Mouse (Mus musculus) CH12.LX (cell line): ENCODE results near the gene Galk1.

ENCODE experiments used
- CTCF ChIP-seq, 2 experiments: IDR thresholded peaks in 1 of 2; conservative IDR thresholded peaks in 1 of 2; 2 replicates each; pipeline ENCODE4 v1.5.1; 2011 to 2012; ENCODE audit warnings: low read depth in 2 of 2, low read length in 2 of 2, improper control_type of control experiment in 1 of 2, inconsistent platforms in 1 of 2, mild to moderate bottlenecking in 1 of 2, moderate library complexity in 1 of 2
- GABPA ChIP-seq: IDR thresholded peaks from 2 replicates; pipeline ENCODE4 v1.6.1; 2012; ENCODE audit warnings: low read depth, low read length, improper control_type of control experiment, inconsistent platforms; ENCODE audit not compliant: insufficient replicate concordance
- HCFC1 ChIP-seq: IDR thresholded peaks from 2 replicates; pipeline ENCODE4 v1.6.1; 2012; ENCODE audit warnings: low read depth, mild to moderate bottlenecking, inconsistent platforms, low read length, improper control_type of control experiment
- POLR2A ChIP-seq: IDR thresholded peaks from 2 replicates; pipeline ENCODE4 v1.6.1; 2011; ENCODE audit warnings: low read depth, mild to moderate bottlenecking, improper control_type of control experiment, low read length
- ZNF384 ChIP-seq: IDR thresholded peaks from 2 replicates; pipeline ENCODE4 v1.6.1; 2012; ENCODE audit warnings: low read depth, low read length, improper control_type of control experiment, inconsistent platforms

GRCm38 (mm10) chr11:116030898-116031845 lies 18.7 kb upstream of the Galk1 start:
- TF ChIP-seq CTCF (conservative IDR thresholded peaks at IDR 0.05 in 1 of 2, IDR thresholded peaks at IDR 0.05 in 1 of 2; ENCODE audit: low read depth in 2 of 2, low read length in 2 of 2) (peak in 1 of 2 experiments; percentile 26; a peak in 2 of 4 replicates), GABPA (no peak), ZNF384 (no peak), HCFC1 (peak; percentile 59), POLR2A (no peak; the same call in 1 of the 2 replicates)
